Mouse (Mus musculus): ENCODE data around the gene Gata3. TPM values are rescaled to one million over a fixed set of nuclear protein-coding genes. Genes with fewer than 3 reads are reported as not detected.

The Gata3 gene
- polyA plus RNA-seq, 1 experiment, result 4.0 TPM

DNA sequence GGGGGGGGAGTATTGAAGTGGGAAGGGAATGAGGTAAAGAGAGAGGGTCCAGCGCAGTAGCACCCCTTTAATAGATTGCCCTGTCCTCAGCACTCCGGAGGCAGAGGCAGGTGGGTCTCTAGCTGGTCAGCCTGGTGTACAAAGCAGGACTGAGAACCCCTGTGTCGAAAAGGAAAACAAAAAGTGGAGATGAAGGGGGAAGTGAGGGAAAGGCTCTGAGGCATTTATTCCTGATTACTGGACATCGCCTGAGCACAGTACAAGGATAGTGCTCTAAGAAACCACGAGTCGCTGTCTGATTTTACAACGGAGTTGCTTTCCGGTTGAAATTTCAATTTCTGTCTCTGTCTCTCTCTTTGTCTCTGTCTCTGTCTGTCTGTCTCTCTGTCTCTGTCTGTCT, 417 bp upstream of the Gata3 start:
- no peaks in the 10 kb centered on the region for H3K79me3 ChIP-seq (ENCODE audit: low read depth)
- H3K36me3 ChIP-seq (ENCODE audit: control insufficient read depth, insufficient read depth), result no peaks in the 10 kb centered on the region
- TF ChIP-seq CTCF (IDR thresholded peaks at IDR 0.05; ENCODE audit: control insufficient read depth, insufficient read depth, insufficient read length) (no peak), MAX (IDR thresholded peaks at IDR 0.05) (no peak), MYOG (IDR thresholded peaks at IDR 0.05; ENCODE audit: control insufficient read depth, extremely low read depth, insufficient read length) (no peak), MYOD1 (IDR thresholded peaks at IDR 0.05; ENCODE audit: control insufficient read depth, insufficient read length, low read depth) (no peak), FOSL1 (IDR thresholded peaks at IDR 0.05; ENCODE audit: insufficient read depth, low read length, poor library complexity, severe bottlenecking) (no peak), CEBPB (IDR thresholded peaks at IDR 0.05; ENCODE audit: low read depth) (no peak), USF1 (IDR thresholded peaks at IDR 0.05; ENCODE audit: low read depth) (no peak)
- no peaks in the 10 kb centered on the region for H3K79me2 ChIP-seq (ENCODE audit: control insufficient read depth, insufficient read depth)
- H3ac ChIP-seq (ENCODE audit: control insufficient read depth, insufficient read length, low read depth), result no peak overlapping the region
- no peaks in the 10 kb centered on the region for H3K27me3 ChIP-seq (ENCODE audit: control insufficient read depth, insufficient read depth, insufficient read length)
- no peak overlapping the region for H3K4me3 ChIP-seq (ENCODE audit: insufficient read depth, poor library complexity, severe bottlenecking)

DNA sequence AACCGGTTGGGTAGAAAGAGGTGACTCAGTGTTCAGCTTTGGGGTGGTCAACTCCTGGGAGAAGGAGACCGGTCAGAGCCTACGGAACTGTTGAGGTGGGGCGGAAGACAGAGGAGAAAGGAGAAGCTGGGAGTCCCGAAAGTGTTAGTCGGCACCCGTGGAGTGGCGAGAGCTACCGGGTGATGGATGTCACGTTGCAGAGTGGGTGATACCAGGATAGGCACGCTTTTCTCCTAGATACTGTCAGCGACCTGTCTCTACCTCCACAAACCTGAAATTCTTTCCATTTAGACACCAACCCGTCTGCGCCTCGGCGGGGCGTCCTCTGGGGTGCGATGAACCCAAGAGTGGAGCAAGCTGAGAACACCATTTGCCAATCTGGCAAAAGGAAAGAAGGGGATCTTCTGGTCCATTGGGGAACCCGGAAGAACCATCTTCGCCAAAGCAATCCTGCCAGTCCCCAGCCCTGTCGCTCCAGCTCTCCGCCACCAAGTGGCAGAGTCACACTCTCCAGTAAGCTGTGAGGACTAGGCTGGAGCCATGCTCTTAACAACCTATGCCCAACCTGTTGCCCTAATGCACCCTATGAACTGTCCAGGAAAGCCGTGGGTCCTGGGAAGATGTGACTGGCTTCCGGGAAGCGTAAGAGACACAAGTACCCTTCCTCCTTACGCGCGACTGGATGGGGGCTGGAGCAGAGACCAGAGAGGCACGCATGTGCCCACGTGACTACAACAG, 752 bp downstream of the Gata3 start, which contains the start of gene 9230102O04Rik:
Gene 9230102O04Rik, minus strand, starts transcription at position 628 of the 738 bp plus-strand sequence.
- H3K27me3 ChIP-seq (ENCODE audit: control insufficient read depth, insufficient read depth, insufficient read length), result no peaks in the 10 kb centered on the region
- no peak within 1 kb of the TSS for H3K4me3 ChIP-seq (ENCODE audit: insufficient read depth, poor library complexity, severe bottlenecking)
- TF ChIP-seq USF1 (IDR thresholded peaks at IDR 0.05; ENCODE audit: low read depth) (no peak), MAX (IDR thresholded peaks at IDR 0.05) (no peak), CTCF (IDR thresholded peaks at IDR 0.05; ENCODE audit: control insufficient read depth, insufficient read depth, insufficient read length) (no peak), CEBPB (IDR thresholded peaks at IDR 0.05; ENCODE audit: low read depth) (no peak), MYOG (IDR thresholded peaks at IDR 0.05; ENCODE audit: control insufficient read depth, extremely low read depth, insufficient read length) (no peak), MYOD1 (IDR thresholded peaks at IDR 0.05; ENCODE audit: control insufficient read depth, insufficient read length, low read depth) (no peak), FOSL1 (IDR thresholded peaks at IDR 0.05; ENCODE audit: insufficient read depth, low read length, poor library complexity, severe bottlenecking) (no peak)

DNA sequence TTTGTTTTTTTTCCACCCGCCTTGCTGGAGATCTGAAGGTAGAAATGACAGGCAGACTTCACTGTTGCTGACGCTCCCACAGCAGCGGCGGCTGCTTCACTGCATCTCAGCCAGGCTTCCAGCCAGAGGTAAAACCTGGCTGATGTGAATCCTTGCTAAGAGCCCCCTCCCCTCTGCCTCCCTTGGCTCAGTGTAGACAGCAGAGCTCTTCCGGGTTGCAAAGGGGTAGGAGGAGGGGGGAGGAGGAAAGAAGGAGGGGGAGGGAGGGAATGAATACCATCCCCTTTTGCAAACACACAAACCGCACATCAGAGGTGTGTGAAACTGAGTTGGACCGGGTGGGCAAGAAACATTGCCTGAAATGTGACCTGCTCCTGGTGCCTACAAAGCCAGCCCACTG, 2.2 kb downstream of the Gata3 start:
- Histone ChIP-seq H3ac (ENCODE audit: control insufficient read depth, insufficient read length, low read depth) (no peak overlapping the region), H3K36me3 (ENCODE audit: control insufficient read depth, insufficient read depth) (no peaks in the 10 kb centered on the region), H3K79me3 (ENCODE audit: low read depth) (no peaks in the 10 kb centered on the region), H3K79me2 (ENCODE audit: control insufficient read depth, insufficient read depth) (no peaks in the 10 kb centered on the region), H3K27me3 (ENCODE audit: control insufficient read depth, insufficient read depth, insufficient read length) (no peaks in the 10 kb centered on the region), H3K4me3 (ENCODE audit: insufficient read depth, poor library complexity, severe bottlenecking) (no peak overlapping the region)
- TF ChIP-seq USF1 (IDR thresholded peaks at IDR 0.05; ENCODE audit: low read depth), result no peak
- TF ChIP-seq MAX (IDR thresholded peaks at IDR 0.05), result no peak
- TF ChIP-seq CEBPB (IDR thresholded peaks at IDR 0.05; ENCODE audit: low read depth), result no peak
- no peak for TF ChIP-seq FOSL1 (IDR thresholded peaks at IDR 0.05; ENCODE audit: insufficient read depth, low read length, poor library complexity, severe bottlenecking)
- no peak for TF ChIP-seq MYOD1 (IDR thresholded peaks at IDR 0.05; ENCODE audit: control insufficient read depth, insufficient read length, low read depth)

More for the DNA sequence above, 752 bp downstream of the Gata3 start, which contains the start of gene 9230102O04Rik:
- no peak within 1 kb of the TSS for H3ac ChIP-seq (ENCODE audit: control insufficient read depth, insufficient read length, low read depth)
- H3K79me2 ChIP-seq (ENCODE audit: control insufficient read depth, insufficient read depth), result no peaks in the 10 kb centered on the region
- H3K79me3 ChIP-seq (ENCODE audit: low read depth), result no peaks in the 10 kb centered on the region
- H3K36me3 ChIP-seq (ENCODE audit: control insufficient read depth, insufficient read depth), result no peaks in the 10 kb centered on the region

DNA sequence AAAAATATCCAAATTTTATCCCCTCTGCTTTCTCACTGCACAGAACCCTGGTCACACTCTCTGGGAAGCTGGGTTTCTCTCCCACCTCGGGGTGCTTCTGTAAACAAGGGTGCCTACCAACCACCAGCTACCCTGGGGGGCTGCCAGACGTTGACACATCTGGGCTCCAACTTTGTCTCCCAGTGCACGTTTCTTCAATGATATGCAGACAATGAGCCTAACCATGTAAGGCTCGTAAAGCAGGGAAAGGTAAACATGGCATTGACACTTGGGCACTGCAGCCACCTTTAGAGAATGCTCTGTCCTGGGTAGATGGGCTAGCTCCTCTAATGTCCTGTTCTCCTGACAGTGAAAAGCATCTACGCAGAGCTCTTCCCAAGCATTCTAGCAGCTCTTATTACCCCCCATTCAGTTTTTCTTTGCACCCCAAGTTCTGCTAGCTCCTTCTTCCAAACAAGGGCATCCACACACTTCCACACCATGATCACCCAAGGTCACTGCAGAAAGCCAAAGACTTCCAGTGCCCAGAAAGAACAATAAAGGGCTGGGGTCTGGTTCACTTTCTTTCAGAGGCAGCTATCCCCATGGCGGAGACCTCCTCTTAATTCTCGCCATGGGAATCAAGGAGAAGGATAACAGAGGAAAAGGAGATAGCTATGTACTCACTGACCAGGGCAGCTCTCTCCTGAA, 2.8 kb downstream of the Gata3 start:
- Histone ChIP-seq H3K79me3 (ENCODE audit: low read depth) (no peaks in the 10 kb centered on the region), H3K4me3 (ENCODE audit: insufficient read depth, poor library complexity, severe bottlenecking) (no peak overlapping the region), H3K79me2 (ENCODE audit: control insufficient read depth, insufficient read depth) (no peaks in the 10 kb centered on the region), H3K36me3 (ENCODE audit: control insufficient read depth, insufficient read depth) (no peaks in the 10 kb centered on the region), H3ac (ENCODE audit: control insufficient read depth, insufficient read length, low read depth) (no peak overlapping the region), H3K27me3 (ENCODE audit: control insufficient read depth, insufficient read depth, insufficient read length) (no peaks in the 10 kb centered on the region)
- TF ChIP-seq FOSL1 (IDR thresholded peaks at IDR 0.05; ENCODE audit: insufficient read depth, low read length, poor library complexity, severe bottlenecking) (no peak), MYOD1 (IDR thresholded peaks at IDR 0.05; ENCODE audit: control insufficient read depth, insufficient read length, low read depth) (no peak), MAX (IDR thresholded peaks at IDR 0.05) (no peak), CEBPB (IDR thresholded peaks at IDR 0.05; ENCODE audit: low read depth) (no peak), MYOG (IDR thresholded peaks at IDR 0.05; ENCODE audit: control insufficient read depth, extremely low read depth, insufficient read length) (no peak), CTCF (IDR thresholded peaks at IDR 0.05; ENCODE audit: control insufficient read depth, insufficient read depth, insufficient read length) (no peak), USF1 (IDR thresholded peaks at IDR 0.05; ENCODE audit: low read depth) (no peak)

DNA sequence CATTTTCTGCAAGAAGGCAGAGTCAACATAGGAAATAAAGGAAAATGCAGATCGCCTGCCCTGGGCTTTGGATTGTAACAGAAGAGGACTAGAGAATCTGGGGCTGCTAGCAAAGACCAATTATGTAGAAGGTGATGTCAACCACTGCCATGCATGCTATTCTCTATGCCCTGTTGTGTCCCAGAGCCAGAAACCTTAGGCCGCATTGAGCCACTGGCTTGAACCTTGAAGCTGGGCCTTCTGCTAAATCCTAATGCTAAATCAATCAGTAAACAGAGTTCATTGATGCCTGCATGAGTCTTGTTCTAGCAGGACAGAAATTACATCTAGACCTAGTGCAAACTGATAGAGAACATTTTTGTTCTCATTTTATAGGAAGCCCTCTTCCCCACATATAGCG, 3.8 kb downstream of the Gata3 start:
- Histone ChIP-seq H3K27me3 (ENCODE audit: control insufficient read depth, insufficient read depth, insufficient read length) (no peaks in the 10 kb centered on the region), H3K79me3 (ENCODE audit: low read depth) (no peaks in the 10 kb centered on the region), H3K79me2 (ENCODE audit: control insufficient read depth, insufficient read depth) (no peaks in the 10 kb centered on the region), H3K4me3 (ENCODE audit: insufficient read depth, poor library complexity, severe bottlenecking) (no peak overlapping the region), H3ac (ENCODE audit: control insufficient read depth, insufficient read length, low read depth) (no peak overlapping the region), H3K36me3 (ENCODE audit: control insufficient read depth, insufficient read depth) (no peaks in the 10 kb centered on the region)
- TF ChIP-seq CTCF (IDR thresholded peaks at IDR 0.05; ENCODE audit: control insufficient read depth, insufficient read depth, insufficient read length) (no peak), CEBPB (IDR thresholded peaks at IDR 0.05; ENCODE audit: low read depth) (no peak), MAX (IDR thresholded peaks at IDR 0.05) (no peak), MYOD1 (IDR thresholded peaks at IDR 0.05; ENCODE audit: control insufficient read depth, insufficient read length, low read depth) (no peak), FOSL1 (IDR thresholded peaks at IDR 0.05; ENCODE audit: insufficient read depth, low read length, poor library complexity, severe bottlenecking) (no peak), MYOG (IDR thresholded peaks at IDR 0.05; ENCODE audit: control insufficient read depth, extremely low read depth, insufficient read length) (no peak), USF1 (IDR thresholded peaks at IDR 0.05; ENCODE audit: low read depth) (no peak)

Data from C2C12 (cell line).